In genomic region chr1:178961661-178962060, GRCm38 (mm10) we compare ENCODE assay signal across 18 mouse cellular contexts.
"Had no signal": no experiment of that assay in that cellular context is flagged by ENCODE, and none has a peak within 500 bp of the region (broad histone marks: within the 10 kb centered on the region; RNA-seq: fewer than 3 reads in every experiment).

No protein-coding gene starts in this region.

- H3K27me3 ChIP-seq: midbrain, embryonic 12.5 days; neural tube, embryonic 13.5 days; neural tube, embryonic 15.5 days had no signal

- ATAC-seq: midbrain, embryonic 16.5 days had no signal

- DNase-seq: lung, embryonic 14.5 days; lung, postnatal 10 days; lung, postnatal 4 days; midbrain, embryonic 14.5 days; retina, postnatal 1 day; right cerebral cortex, adult 18-20 months; right cerebral cortex, postnatal 25 days; right cerebral cortex, postnatal 4 days; spleen, adult 18-20 months; thymus, adult 18-20 months; thymus, postnatal 14 days; thymus, postnatal 36 days had no signal

- H3K9me3 ChIP-seq: midbrain, embryonic 10.5 days; midbrain, embryonic 12.5 days; neural tube, embryonic 13.5 days; neural tube, embryonic 15.5 days had no signal

- H3K4me3 ChIP-seq: midbrain, embryonic 10.5 days; midbrain, embryonic 12.5 days; myocyte; neural tube, embryonic 13.5 days; neural tube, embryonic 15.5 days had no signal

- H3K27ac ChIP-seq: midbrain, embryonic 10.5 days; midbrain, embryonic 12.5 days; neural tube, embryonic 13.5 days had no signal

- H3K36me3 ChIP-seq: midbrain, embryonic 10.5 days; midbrain, embryonic 12.5 days; neural tube, embryonic 13.5 days; neural tube, embryonic 15.5 days had no signal

- H3K4me2 ChIP-seq: lung, embryonic 14.5 days; midbrain, embryonic 12.5 days; neural tube, embryonic 13.5 days; neural tube, embryonic 15.5 days had no signal

- H3K9ac ChIP-seq: lung, embryonic 14.5 days; midbrain, embryonic 12.5 days; neural tube, embryonic 13.5 days; neural tube, embryonic 15.5 days had no signal
